Mouse (Mus musculus): ENCODE data around the gene Arhgef5.
"Not testable (repeated sequence)": the region's sequence is repeated elsewhere in the genome, so short reads cannot be mapped to it uniquely, and the experiment has no call there.

Gene Arhgef5

DNA sequence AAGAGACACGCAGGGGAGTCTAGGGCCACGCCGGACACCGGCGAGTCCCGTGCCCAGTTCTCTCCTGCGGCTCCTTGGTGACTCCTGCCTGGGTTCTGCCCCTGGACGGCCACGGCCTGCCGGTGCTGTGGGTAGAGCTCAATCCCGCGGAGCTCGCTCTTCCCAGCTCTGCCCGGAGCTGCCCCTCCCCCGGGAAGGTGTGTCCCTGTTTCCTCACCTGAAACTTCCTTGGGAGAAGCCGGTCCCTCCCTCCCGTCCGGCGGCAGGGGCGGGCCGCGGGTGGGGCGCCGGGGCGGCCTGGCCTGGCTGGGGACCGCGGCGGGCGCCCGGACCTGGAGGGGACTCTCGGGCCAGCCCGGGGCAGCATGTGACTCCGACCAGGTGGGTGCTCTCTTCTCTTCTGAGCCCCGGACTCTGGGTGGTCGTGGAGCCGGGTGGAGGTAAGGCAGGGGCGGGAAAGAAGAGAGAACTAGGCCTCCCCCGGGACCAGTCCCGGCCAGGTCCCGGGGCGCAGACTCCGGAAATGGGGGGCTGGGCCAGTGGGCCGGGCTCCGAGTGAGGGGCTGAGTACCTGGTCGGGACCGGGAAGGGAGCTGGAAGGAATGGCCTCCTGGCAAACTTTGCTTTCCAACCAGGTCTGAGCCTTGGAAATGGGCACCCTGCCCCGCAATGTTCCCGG, at the start of gene Arhgef5:
TSS of gene Arhgef5 (plus strand) at position 220 of the 679 bp plus-strand sequence.
- no peak for DNase-seq (ENCODE audit: low spot score)

DNA sequence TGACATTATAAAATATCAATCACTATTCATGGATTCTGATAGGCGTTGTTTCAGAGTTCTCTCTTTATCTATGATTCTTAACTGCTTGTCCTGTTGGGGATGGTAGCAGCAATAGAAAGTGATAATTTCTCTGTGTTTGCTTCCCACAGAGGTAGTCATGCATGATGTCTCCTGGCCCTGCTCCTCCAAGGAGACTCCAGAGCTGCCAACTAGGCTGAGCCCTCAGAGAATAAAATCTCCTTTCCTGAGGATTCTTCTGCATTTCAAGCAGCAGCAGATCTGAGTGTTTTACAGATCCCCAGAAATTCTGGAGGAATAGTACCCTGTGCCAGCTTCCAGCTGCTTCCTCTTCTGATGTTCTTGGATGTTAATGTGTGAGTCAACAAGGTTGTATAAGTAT, 34.1 kb upstream of the Arhgef5 start, which contains the start of gene Olfr47:
TSS of gene Olfr47 (plus strand) at position 275 of the 400 bp plus-strand sequence.
- DNase-seq (ENCODE audit: low spot score), result not testable (repeated sequence)

DNA sequence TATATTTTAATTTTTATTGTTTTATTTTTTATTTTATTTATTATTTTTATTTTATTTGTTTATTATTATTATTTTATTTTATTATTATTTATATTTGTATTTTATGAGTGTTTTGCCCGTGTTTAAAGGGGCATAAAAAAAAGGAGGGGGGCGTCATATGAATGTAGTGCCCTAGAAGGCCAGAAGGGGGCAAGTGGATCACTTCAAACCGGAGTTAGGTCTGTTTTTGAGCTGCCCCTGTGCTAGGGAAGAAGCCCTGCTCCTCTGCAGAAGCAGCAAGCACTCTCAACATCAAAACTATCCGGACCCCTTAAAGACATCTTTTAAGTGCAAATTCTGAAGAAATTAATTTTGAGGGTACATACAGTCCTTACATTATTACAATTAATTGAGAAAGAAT, 23.3 kb upstream of the Arhgef5 start:
- no peak for DNase-seq (ENCODE audit: low spot score)

DNA sequence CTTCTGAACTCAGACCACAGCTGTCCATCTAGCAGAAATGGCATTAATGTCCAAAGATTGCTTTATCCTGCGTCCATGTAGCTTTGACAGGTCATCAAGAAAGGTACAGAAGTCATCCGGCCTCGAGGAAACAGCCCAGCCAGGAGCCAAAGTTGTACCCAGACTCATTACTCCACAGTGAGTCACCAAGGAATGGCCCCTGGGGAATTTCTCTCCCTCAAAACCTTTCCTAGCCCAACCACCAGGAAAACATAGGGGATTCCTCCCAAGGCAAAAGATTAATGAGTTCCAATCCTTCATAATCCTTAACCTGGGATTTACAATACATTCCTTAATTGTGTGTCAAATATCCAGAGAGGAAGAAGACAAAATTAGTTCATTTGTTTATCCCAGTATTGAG, 18.0 kb upstream of the Arhgef5 start:
- no peak for DNase-seq (ENCODE audit: low spot score)

- DNase-seq (ENCODE audit: low spot score), result no peak
Measured at GRCm38 (mm10) chr6:43252994-43253393, 12.4 kb upstream of the Arhgef5 start.

DNA sequence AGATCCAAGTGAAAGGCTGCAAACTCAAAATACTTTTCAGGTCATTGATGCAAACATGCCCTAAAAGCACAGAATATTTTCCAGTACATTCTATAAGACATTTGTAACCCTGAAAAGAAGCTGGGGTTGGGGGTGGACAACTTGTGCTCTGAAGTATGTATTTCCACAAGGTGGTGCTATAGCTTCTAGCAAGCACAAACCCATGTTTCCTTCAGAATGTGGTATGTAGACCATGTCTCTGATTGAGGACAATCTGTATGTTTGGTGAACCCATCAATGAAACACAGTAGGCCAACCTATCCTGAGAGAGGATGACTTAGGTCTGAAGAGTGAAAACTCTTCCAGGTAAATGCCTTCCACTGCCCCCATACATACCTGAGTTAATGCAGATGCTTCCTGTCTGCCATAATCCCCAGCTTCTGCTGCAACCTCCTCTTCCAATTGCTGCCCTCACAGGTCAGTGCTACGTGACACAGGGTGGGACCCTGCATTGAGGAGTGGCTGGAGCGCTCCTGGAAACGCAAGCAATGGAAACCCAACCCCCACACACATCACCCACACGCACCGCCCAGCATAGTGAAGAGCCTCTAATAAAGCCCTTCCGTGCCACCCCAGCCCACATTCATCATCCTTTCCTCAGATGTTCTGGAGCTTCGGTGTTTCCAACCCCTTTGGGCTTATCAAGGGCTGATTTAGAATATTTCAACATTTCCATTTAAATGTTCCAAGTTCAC, 11.0 kb upstream of the Arhgef5 start:
- no peak for DNase-seq (ENCODE audit: low spot score)

DNA sequence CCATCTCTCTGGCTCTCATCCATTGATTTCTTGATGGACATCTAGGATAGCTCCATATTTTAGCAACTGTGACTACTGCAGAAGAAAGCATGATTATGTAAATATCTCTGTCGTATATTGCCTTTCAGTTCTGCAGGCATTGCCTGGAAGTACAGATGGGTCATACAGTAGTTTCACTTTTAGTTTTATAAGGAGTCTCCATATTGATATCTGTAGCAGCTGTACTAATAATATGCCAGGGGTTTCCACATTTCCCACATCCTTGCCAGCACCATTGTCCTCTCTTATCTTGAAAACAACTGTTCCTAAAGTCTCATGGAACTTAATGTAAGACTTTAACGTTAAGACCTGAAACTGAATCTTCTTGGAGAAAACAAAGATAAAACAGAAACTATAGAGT, 4.6 kb upstream of the Arhgef5 start:
- no peak for DNase-seq (ENCODE audit: low spot score)

DNA sequence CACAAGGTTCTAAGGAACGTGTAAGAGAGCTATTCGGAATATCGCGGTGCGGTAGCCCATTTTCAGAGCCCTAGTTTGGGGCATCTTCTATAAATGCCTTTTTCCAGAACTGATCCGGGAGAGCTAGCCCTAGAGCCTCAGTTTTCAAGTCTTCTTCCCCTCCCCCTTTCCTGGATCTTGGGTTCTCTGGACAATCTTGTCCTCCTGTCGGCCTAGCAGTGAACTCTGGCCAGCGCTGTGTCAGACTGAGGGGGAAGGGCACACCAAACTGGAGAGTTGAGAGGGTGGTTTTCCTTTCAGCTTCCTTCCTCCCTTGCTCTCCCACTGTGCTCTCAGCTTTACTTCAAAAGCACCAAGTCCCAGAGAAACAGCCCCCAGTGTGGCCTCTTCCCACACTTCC, 974 bp downstream of the Arhgef5 start:
- DNase-seq (ENCODE audit: low spot score), result no peak

- no peak for DNase-seq (ENCODE audit: low spot score)
Measured at GRCm38 (mm10) chr6:43272597-43272996, 7.2 kb downstream of the Arhgef5 start.

- DNase-seq (ENCODE audit: low spot score), result no peak
Measured at GRCm38 (mm10) chr6:43274123-43274522, 8.7 kb downstream of the Arhgef5 start.

GRCm38 (mm10) chr6:43278247-43278646, 12.9 kb downstream of the Arhgef5 start:
- no peak for DNase-seq (ENCODE audit: low spot score)

DNA sequence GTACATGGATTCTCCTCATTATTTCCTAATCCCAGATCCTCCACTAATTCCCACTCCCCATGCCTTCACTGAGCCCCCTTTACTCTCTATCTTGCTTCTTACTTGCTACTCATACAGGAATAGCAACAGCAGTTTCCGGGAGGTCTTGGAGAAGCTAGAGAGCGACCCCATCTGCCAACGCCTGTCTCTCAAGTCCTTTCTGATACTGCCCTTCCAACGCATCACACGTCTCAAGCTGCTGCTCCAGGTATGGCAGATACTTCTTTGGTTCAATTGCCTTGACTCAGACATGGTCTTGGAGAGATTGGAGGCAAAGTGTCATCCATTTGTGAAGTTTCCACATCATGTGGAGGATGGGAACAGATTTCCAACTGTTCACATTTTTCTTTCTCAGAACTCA, 15.1 kb downstream of the Arhgef5 start:
- no peak for DNase-seq (ENCODE audit: low spot score)

DNA sequence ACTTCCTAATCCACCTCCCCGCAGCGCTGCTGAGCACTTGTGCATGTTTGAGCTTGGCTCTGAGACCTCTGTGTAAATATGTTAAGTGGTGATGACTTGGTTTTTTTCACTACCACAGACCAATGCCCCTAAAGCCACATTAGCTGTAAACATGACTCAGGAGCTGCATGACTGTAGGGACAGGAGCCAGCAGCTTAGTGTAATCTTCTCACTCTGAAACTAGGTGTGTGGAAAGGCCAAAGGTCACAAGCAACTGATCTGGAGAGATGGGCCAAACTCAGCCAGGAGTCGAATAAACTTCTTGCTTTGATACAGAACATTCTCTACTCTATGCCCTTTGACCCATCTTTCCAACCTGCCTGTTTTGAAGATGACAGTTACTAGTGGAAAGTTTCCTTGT, 26.7 kb downstream of the Arhgef5 start:
- DNase-seq (ENCODE audit: low spot score), result no peak

GRCm38 (mm10) chr6:43292471-43293076, 27.2 kb downstream of the Arhgef5 start:
- DNase-seq (ENCODE audit: low spot score), result no peak

- DNase-seq (ENCODE audit: low spot score), result no peak
Measured at GRCm38 (mm10) chr6:43293175-43293574, 27.8 kb downstream of the Arhgef5 start.

- DNase-seq (ENCODE audit: low spot score), result no peak
Measured at GRCm38 (mm10) chr6:43295908-43296307, 30.5 kb downstream of the Arhgef5 start.

- DNase-seq (ENCODE audit: low spot score), result no peak
Measured at GRCm38 (mm10) chr6:43296798-43297507, 31.6 kb downstream of the Arhgef5 start.

DNA sequence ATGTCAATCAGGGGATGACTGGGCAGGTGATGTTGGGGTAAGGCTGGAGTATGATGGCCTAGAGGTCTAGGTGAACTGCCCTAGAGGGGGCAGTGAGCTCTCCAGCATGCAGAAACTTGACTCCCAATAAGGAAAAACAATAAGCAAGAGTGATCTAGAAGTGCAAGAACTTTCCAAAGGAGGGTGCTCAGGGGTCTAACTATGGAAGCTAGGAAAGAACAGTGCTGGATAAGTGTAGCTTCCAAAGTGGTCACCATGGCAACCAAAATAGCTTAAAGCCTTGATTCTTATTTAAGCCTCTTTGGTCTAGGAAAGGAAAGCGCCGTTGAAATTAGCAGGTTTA, 32.1 kb downstream of the Arhgef5 start:
- DNase-seq (ENCODE audit: low spot score), result no peak

DNA sequence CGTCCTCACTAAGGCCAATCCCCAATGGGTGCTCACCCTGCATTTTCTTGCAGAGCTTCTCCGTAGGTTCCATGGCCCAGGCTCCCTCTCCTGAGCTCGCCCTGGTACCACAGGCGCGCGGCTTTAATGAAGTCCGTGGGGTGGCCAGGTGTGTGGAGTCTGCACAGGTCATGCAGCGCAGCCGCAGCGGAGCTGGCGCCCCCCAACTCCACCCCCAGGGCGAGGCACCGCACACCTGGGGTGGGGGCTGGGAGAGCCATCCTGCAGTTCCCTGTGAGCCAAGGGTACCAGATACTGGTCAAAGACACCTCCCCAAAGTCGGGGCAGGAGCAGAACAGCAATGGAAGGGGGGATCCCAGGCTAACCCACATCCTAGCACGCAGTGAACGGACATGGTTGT, 44.1 kb downstream of the Arhgef5 start, which contains the start of gene Nobox:
TSS of gene Nobox (minus strand) at position 101 of the 400 bp plus-strand sequence.
- DNase-seq (ENCODE audit: low spot score), result no peak

DNA sequence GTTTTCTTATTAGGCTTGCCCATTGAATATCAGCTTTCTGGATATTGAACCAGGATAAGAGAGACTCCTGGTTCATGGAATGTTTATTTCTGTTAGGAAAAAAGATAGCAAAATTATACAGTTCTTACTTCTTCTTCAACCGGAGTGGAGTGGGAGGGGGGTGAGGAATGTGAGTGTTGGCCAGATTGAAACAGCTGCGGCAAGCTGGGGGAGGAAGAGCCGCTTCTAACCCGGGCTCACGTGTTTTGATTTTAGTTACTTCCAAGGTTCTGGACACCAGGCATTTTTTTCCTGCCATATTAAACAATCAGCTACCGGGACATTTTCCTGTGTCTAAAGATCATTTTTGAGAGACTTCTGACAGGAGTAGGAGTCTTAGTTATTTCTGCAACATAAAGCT, 44.7 kb downstream of the Arhgef5 start:
- no peak for DNase-seq (ENCODE audit: low spot score)

DNA sequence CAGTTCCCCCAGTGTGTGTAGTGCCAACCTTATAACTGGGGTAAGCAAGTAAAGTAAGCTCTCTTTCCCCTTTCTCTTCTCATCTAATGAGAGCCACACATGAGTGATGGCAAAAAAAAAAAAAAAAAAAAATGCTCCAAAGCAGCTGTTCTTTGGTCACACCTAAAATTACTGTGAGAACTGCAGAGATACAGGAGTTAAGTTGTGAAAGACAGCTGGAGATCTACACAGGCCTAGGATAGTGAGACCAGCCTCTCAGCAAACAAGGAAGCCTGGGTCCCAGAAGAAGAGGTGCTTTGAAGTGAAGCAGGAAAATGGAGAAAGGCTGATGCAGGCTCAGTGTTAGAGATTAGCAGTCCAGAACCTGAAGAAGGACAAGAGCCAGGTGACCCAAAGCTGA, 47.2 kb downstream of the Arhgef5 start:
- no peak for DNase-seq (ENCODE audit: low spot score)

- no peak for DNase-seq (ENCODE audit: low spot score)
Measured at GRCm38 (mm10) chr6:43312961-43313656, 47.7 kb downstream of the Arhgef5 start.
